Mouse (Mus musculus): ENCODE data around the gene Mlx. TPM values are rescaled to one million over a fixed set of nuclear protein-coding genes. Genes with fewer than 3 reads are reported as not detected.

The Mlx gene
- polyA plus RNA-seq, 1 experiment: 53.8 TPM

DNA sequence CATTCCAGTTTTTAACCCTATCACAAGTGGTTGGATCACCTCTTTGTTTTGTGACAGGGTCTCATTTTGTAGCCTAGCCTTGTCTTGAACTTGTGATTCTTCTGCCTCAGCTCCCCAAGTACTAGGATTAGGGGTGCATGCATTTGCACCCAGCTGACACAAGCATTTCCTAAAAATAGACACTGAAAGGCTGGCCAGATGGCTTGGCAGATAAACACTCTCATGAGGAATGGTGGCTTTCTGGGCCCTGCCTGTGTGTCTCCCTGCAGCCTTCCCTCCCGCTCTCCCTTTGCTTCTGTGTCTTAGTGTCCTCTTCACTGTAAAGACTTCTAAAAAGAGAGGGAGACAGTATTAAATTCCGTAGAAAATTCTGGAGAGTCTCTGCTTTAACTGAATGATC, 44.1 kb downstream of the Mlx start:
- H3K4me3 ChIP-seq (ENCODE audit: insufficient read depth, low read length): no peak overlapping the region
- TF ChIP-seq CTCF (IDR thresholded peaks at IDR 0.05; ENCODE audit: low read depth, low read length) (no peak), POLR2A (IDR thresholded peaks at IDR 0.05; ENCODE audit: borderline replicate concordance, low read depth, low read length) (no peak)
- peaks cover 13% of the 10 kb centered on the region for H3K4me1 ChIP-seq (ENCODE audit: control insufficient read depth, insufficient read depth, low read length)
- no peak overlapping the region for H3K27ac ChIP-seq (ENCODE audit: insufficient read depth, low read depth, low read length)

DNA sequence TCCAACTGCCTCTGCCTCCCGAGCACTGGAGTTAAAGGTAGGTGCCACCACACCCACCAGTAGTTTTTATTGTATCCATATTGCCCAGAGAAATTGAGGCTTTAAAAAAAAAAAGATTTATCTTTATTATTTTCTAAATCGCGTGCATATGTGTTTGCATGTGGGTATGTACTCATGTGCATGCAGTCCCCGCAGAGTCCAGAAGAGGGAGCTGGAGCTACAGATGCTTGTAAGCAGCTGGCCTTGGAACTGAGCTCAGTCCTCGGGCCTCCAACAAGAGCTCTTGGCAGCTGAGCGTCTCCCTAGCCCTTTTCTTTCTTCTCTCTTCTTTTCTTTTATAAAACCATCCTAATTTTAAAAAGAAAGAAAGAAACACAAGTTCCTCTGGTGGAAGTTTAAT, 44.6 kb downstream of the Mlx start:
- Histone ChIP-seq H3K27ac (ENCODE audit: insufficient read depth, low read depth, low read length) (no peak overlapping the region), H3K4me3 (ENCODE audit: insufficient read depth, low read length) (no peak overlapping the region), H3K4me1 (ENCODE audit: control insufficient read depth, insufficient read depth, low read length) (peaks cover 13% of the 10 kb centered on the region)
- no peak for TF ChIP-seq POLR2A (IDR thresholded peaks at IDR 0.05; ENCODE audit: borderline replicate concordance, low read depth, low read length)
- peak; percentile 24 for TF ChIP-seq CTCF (IDR thresholded peaks at IDR 0.05; ENCODE audit: low read depth, low read length)

GRCm38 (mm10) chr11:101133037-101133436, 46.0 kb downstream of the Mlx start:
- H3K4me3 ChIP-seq (ENCODE audit: insufficient read depth, low read length): no peak overlapping the region
- no peak overlapping the region for H3K27ac ChIP-seq (ENCODE audit: insufficient read depth, low read depth, low read length)
- TF ChIP-seq POLR2A (IDR thresholded peaks at IDR 0.05; ENCODE audit: borderline replicate concordance, low read depth, low read length) (no peak), CTCF (IDR thresholded peaks at IDR 0.05; ENCODE audit: low read depth, low read length) (no peak)
- H3K4me1 ChIP-seq (ENCODE audit: control insufficient read depth, insufficient read depth, low read length): peaks cover 13% of the 10 kb centered on the region

GRCm38 (mm10) chr11:101134217-101134865, 47.3 kb downstream of the Mlx start:
- H3K27ac ChIP-seq (ENCODE audit: insufficient read depth, low read depth, low read length): no peak overlapping the region
- peaks cover 16% of the 10 kb centered on the region for H3K4me1 ChIP-seq (ENCODE audit: control insufficient read depth, insufficient read depth, low read length)
- TF ChIP-seq POLR2A (IDR thresholded peaks at IDR 0.05; ENCODE audit: borderline replicate concordance, low read depth, low read length): no peak
- TF ChIP-seq CTCF (IDR thresholded peaks at IDR 0.05; ENCODE audit: low read depth, low read length): no peak
- no peak overlapping the region for H3K4me3 ChIP-seq (ENCODE audit: insufficient read depth, low read length)

DNA sequence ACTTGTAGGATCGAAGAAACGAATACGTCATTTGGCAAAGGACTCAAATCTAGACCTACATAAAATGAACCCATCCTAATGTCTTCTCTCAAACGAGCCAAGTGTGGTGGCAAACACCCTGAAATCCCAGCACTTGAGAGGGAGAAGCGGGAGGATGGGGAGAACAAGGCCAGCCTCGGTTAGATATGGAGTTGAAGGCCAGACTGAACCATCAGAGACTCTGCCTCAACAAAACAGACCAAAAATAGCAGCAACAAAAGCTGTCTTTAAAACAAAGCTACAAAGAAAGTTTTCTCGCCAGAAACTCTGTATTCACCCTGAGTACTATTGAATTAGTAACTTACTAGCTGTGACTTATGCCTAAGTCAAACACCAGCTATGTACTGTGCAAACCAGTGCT, 49.9 kb downstream of the Mlx start:
- TF ChIP-seq CTCF (IDR thresholded peaks at IDR 0.05; ENCODE audit: low read depth, low read length): no peak
- no peak for TF ChIP-seq POLR2A (IDR thresholded peaks at IDR 0.05; ENCODE audit: borderline replicate concordance, low read depth, low read length)

DNA sequence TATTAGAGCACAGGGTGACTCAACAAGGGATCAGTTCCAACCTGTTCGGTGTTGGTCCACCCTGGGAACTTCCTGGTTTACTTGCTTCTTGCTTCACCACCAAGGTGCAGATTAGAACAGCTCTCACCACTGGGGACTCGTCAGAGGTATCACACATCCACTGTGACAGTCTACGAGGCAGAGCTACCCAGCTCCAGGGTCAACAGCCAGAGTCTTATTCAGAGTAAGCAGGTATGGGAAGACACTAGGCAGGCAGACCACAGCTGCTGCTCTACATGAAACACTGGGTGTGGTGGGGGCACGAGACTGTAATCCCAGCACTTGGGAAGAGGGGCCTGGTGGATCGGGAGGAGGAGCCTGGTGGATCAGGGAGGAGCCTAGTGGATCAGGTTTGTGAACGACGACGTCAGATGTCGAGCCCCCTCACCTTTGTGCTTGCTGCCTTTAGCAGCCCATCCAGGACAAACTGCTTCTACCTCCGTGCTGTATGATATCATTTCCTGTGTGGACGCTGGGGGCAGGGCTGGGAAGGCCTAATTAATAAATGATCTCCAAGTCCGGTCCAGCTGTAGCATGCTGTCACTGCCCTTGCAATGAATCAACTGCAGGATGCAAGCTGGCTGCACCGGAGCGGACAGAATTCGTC, 51.6 kb downstream of the Mlx start:
- no peak overlapping the region for H3K27ac ChIP-seq (ENCODE audit: insufficient read depth, low read depth, low read length)
- TF ChIP-seq CTCF (IDR thresholded peaks at IDR 0.05; ENCODE audit: low read depth, low read length): no peak
- TF ChIP-seq POLR2A (IDR thresholded peaks at IDR 0.05; ENCODE audit: borderline replicate concordance, low read depth, low read length): no peak
- peaks cover 3% of the 10 kb centered on the region for H3K4me1 ChIP-seq (ENCODE audit: control insufficient read depth, insufficient read depth, low read length)
- no peak overlapping the region for H3K4me3 ChIP-seq (ENCODE audit: insufficient read depth, low read length)

More for the DNA sequence above, 49.9 kb downstream of the Mlx start:
- H3K27ac ChIP-seq (ENCODE audit: insufficient read depth, low read depth, low read length): no peak overlapping the region
- H3K4me3 ChIP-seq (ENCODE audit: insufficient read depth, low read length): no peak overlapping the region
- H3K4me1 ChIP-seq (ENCODE audit: control insufficient read depth, insufficient read depth, low read length): peaks cover 3% of the 10 kb centered on the region

GRCm38 (mm10) chr11:101140164-101140819, 53.2 kb downstream of the Mlx start:
- Histone ChIP-seq H3K4me1 (ENCODE audit: control insufficient read depth, insufficient read depth, low read length) (peaks cover 6% of the 10 kb centered on the region; the same call in 1 of the 2 replicates), H3K27ac (ENCODE audit: insufficient read depth, low read depth, low read length) (no peak overlapping the region), H3K4me3 (ENCODE audit: insufficient read depth, low read length) (no peak overlapping the region)
- TF ChIP-seq CTCF (IDR thresholded peaks at IDR 0.05; ENCODE audit: low read depth, low read length) (no peak), POLR2A (IDR thresholded peaks at IDR 0.05; ENCODE audit: borderline replicate concordance, low read depth, low read length) (no peak)

- Histone ChIP-seq H3K4me1 (ENCODE audit: control insufficient read depth, insufficient read depth, low read length) (peaks cover 6% of the 10 kb centered on the region; the same call in 1 of the 2 replicates), H3K27ac (ENCODE audit: insufficient read depth, low read depth, low read length) (no peak overlapping the region), H3K4me3 (ENCODE audit: insufficient read depth, low read length) (no peak overlapping the region)
- TF ChIP-seq POLR2A (IDR thresholded peaks at IDR 0.05; ENCODE audit: borderline replicate concordance, low read depth, low read length): no peak
- no peak for TF ChIP-seq CTCF (IDR thresholded peaks at IDR 0.05; ENCODE audit: low read depth, low read length)
Observed at GRCm38 (mm10) chr11:101141088-101141487, 54.0 kb downstream of the Mlx start.

Other genes starting within 250 kb of the Mlx start
- gene Stat5b, start 236.6 kb upstream of the Mlx start, polyA plus RNA-seq (2012; ENCODE audit: insufficient read depth, insufficient read length, missing spikeins): 30.8 and 30.9 TPM in 2 replicates
- 16.3 and 20.7 TPM in 2 replicates for gene Stat5a, start 227.9 kb upstream of the Mlx start, polyA plus RNA-seq (2012; ENCODE audit: insufficient read depth, insufficient read length, missing spikeins)
- 73.3 and 76.6 TPM in 2 replicates for gene Stat3, start 147.7 kb upstream of the Mlx start, polyA plus RNA-seq (2012; ENCODE audit: insufficient read depth, insufficient read length, missing spikeins)
- 3.8 and 4.1 TPM in 2 replicates for gene Cavin1, start 116.4 kb upstream of the Mlx start, polyA plus RNA-seq (2012; ENCODE audit: insufficient read depth, insufficient read length, missing spikeins)
- 163 and 186 TPM in 2 replicates for gene Atp6v0a1, start 77.8 kb upstream of the Mlx start, polyA plus RNA-seq (2012; ENCODE audit: insufficient read depth, insufficient read length, missing spikeins)
- 59.5 and 64.3 TPM in 2 replicates for gene Naglu, start 17.3 kb upstream of the Mlx start, polyA plus RNA-seq (2012; ENCODE audit: insufficient read depth, insufficient read length, missing spikeins)
- gene Hsd17b1, start 8.9 kb upstream of the Mlx start, polyA plus RNA-seq (2012; ENCODE audit: insufficient read depth, insufficient read length, missing spikeins): 0.60 TPM in 1 of 2 replicates, not detected in the other
- 16.5 and 19.6 TPM in 2 replicates for gene Coasy, start 4.7 kb upstream of the Mlx start, polyA plus RNA-seq (2012; ENCODE audit: insufficient read depth, insufficient read length, missing spikeins)
- gene Psmc3ip, start 8.2 kb downstream of the Mlx start, polyA plus RNA-seq (2012; ENCODE audit: insufficient read depth, insufficient read length, missing spikeins): 4.1 and 4.8 TPM in 2 replicates
- gene Retreg3, start 32.6 kb downstream of the Mlx start, polyA plus RNA-seq (2012; ENCODE audit: insufficient read depth, insufficient read length, missing spikeins): 52.2 and 62.4 TPM in 2 replicates
- 13.3 and 18.6 TPM in 2 replicates for gene Tubg1, start 32.7 kb downstream of the Mlx start, polyA plus RNA-seq (2012; ENCODE audit: insufficient read depth, insufficient read length, missing spikeins)
- not detected in 2 replicates for gene Tubg2, start 68.6 kb downstream of the Mlx start, polyA plus RNA-seq (2012; ENCODE audit: insufficient read depth, insufficient read length, missing spikeins)
- 2.5 and 3.2 TPM in 2 replicates for gene Cntnap1, start 83.2 kb downstream of the Mlx start, polyA plus RNA-seq (2012; ENCODE audit: insufficient read depth, insufficient read length, missing spikeins)
- 4.3 and 6.4 TPM in 2 replicates for gene Plekhh3, start 84.1 kb downstream of the Mlx start, polyA plus RNA-seq (2012; ENCODE audit: insufficient read depth, insufficient read length, missing spikeins)
- gene Ccr10, start 88.2 kb downstream of the Mlx start, polyA plus RNA-seq (2012; ENCODE audit: insufficient read depth, insufficient read length, missing spikeins): not detected in 2 replicates
- gene Ezh1, start 139.2 kb downstream of the Mlx start, polyA plus RNA-seq (2012; ENCODE audit: insufficient read depth, insufficient read length, missing spikeins): 48.6 and 52.5 TPM in 2 replicates
- not detected in 2 replicates for gene Ramp2, start 158.8 kb downstream of the Mlx start, polyA plus RNA-seq (2012; ENCODE audit: insufficient read depth, insufficient read length, missing spikeins)
- 111 and 114 TPM in 2 replicates for gene Vps25, start 166.4 kb downstream of the Mlx start, polyA plus RNA-seq (2012; ENCODE audit: insufficient read depth, insufficient read length, missing spikeins)
- not detected in 2 replicates for gene Wnk4, start 173.3 kb downstream of the Mlx start, polyA plus RNA-seq (2012; ENCODE audit: insufficient read depth, insufficient read length, missing spikeins)
- gene Cntd1, start 191.7 kb downstream of the Mlx start, polyA plus RNA-seq (2012; ENCODE audit: insufficient read depth, insufficient read length, missing spikeins): 1.0 and 1.6 TPM in 2 replicates
- gene Coa3, start 191.8 kb downstream of the Mlx start, polyA plus RNA-seq (2012; ENCODE audit: insufficient read depth, insufficient read length, missing spikeins): 60.1 and 63.3 TPM in 2 replicates
- 78.3 and 80.1 TPM in 2 replicates for gene Becn1, start 215.0 kb downstream of the Mlx start, polyA plus RNA-seq (2012; ENCODE audit: insufficient read depth, insufficient read length, missing spikeins)
- gene Psme3, start 228.9 kb downstream of the Mlx start, polyA plus RNA-seq (2012; ENCODE audit: insufficient read depth, insufficient read length, missing spikeins): 48.8 and 53.2 TPM in 2 replicates
- gene Aoc2, start 237.8 kb downstream of the Mlx start, polyA plus RNA-seq (2012; ENCODE audit: insufficient read depth, insufficient read length, missing spikeins): 1.1 and 1.3 TPM in 2 replicates
- 0.20 TPM in 1 of 2 replicates, not detected in the other for gene Aoc3, start 243.3 kb downstream of the Mlx start, polyA plus RNA-seq (2012; ENCODE audit: insufficient read depth, insufficient read length, missing spikeins)

Measured in bone marrow macrophage, adult 2 months (primary cell).